Mouse (Mus musculus) testis, adult 2 months (tissue): ENCODE measurements around the gene Skap1.

Experiments
- CTCF ChIP-seq: fragments of 200-500 bp; IDR thresholded peaks from 2 replicates; pipeline ENCODE4 v1.5.1; 2012; ENCODE audit warnings: low read depth, mild to moderate bottlenecking, inconsistent platforms, low read length, moderate library complexity; ENCODE audit not compliant: control insufficient read depth, insufficient read depth, insufficient replicate concordance
- POLR2A ChIP-seq: fragments of 200-500 bp; IDR thresholded peaks from 2 replicates; pipeline ENCODE4 v1.6.1; 2012; ENCODE audit warnings: low read depth, mild to moderate bottlenecking, inconsistent platforms, low read length, moderate library complexity; ENCODE audit not compliant: control insufficient read depth

- TF ChIP-seq POLR2A (no peak), CTCF (no peak)
Observed at GRCm38 (mm10) chr11:96465426-96466056, 1.1 kb downstream of the Skap1 start.
